Mouse (Mus musculus): ENCODE measurements around the gene Tepp. TPM values are rescaled to one million over a fixed set of nuclear protein-coding genes. Genes with fewer than 3 reads are reported as not detected.

The Tepp gene
- polyA plus RNA-seq, 1 experiment from 2014 or later = 0.51 TPM

DNA sequence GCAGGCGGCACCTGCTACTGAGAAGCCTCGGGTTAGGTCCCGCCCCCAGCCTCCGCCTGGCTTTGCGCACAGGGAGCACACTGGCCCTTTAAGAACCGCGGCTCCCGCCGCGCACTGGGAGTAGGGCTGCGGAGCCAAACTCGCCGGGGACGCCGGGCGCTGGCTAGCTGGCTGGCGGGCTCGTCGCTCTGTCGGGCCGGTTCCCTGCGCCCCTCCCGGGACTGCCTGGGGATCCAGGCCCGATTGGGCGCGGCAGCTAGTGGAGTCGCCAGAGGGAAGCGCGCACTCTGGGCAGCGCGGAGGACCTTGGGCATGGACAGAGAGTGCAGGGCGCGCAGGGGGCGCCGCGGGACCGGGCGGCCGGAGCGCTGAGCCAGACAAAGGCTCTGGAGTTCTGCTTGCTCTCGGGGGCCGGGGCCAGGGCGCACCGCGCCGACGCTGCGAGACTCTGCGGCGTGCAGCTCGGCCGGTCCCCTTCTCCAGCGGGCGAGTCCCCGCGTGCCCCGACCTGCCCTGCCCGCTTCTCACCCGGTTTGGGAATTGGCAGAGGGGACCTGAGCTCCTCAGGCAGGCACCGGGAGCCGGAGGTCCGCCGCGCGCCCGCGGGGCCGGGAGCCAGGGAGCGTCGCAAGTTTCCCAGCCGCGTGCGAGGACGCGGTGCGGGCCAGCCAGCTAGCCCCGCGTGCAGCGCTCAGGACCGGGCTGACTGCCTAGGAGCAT, 41.9 kb downstream of the Tepp start, which contains the start of gene Mmp15:
Gene Mmp15, plus strand, starts transcription at position 118 of the 720 bp plus-strand sequence.
- no peaks in the 10 kb centered on the region for H3K9me3 ChIP-seq (replicated peaks)
- H3K4me2 ChIP-seq (replicated peaks) = peak within 1 kb of the TSS; percentile 99
- H3K27me3 ChIP-seq = peaks cover 28% of the 10 kb centered on the region
- H3K4me3 ChIP-seq (replicated peaks) = peak within 1 kb of the TSS; percentile 72
- under 1% methylated on average over 80 of the region's 80 CpGs for WGBS
- H3K36me3 ChIP-seq = no peaks in the 10 kb centered on the region
- H3K4me1 ChIP-seq = peaks cover 41% of the 10 kb centered on the region
- peak within 1 kb of the TSS; percentile 59 for H3K9ac ChIP-seq
- ATAC-seq (ENCODE audit: insufficient number of reproducible peaks, low FRiP score, low TSS enrichment, low read depth) = peak; percentile 36; the same call in 1 of the 2 replicates
- H3K27ac ChIP-seq (replicated peaks) = peak within 1 kb of the TSS; percentile 55

- ATAC-seq (ENCODE audit: insufficient number of reproducible peaks, low FRiP score, low TSS enrichment, low read depth) = peak; percentile 32; the same call in 1 of the 2 replicates
- Histone ChIP-seq H3K9ac (peak overlapping the region; percentile 59), H3K36me3 (no peaks in the 10 kb centered on the region), H3K27ac (replicated peaks) (peak overlapping the region; percentile 55), H3K4me2 (replicated peaks) (peak overlapping the region; percentile 99), H3K4me1 (peaks cover 42% of the 10 kb centered on the region), H3K4me3 (replicated peaks) (peak overlapping the region; percentile 72), H3K9me3 (replicated peaks) (no peaks in the 10 kb centered on the region), H3K27me3 (peaks cover 28% of the 10 kb centered on the region)
- 4% methylated on average over 62 of the region's 62 CpGs for WGBS
Observed at GRCm38 (mm10) chr8:95352871-95353866, 42.8 kb downstream of the Tepp start.

GRCm38 (mm10) chr8:95354606-95355005, 44.2 kb downstream of the Tepp start:
- Histone ChIP-seq H3K4me1 (peaks cover 42% of the 10 kb centered on the region), H3K9ac (no peak overlapping the region), H3K9me3 (replicated peaks) (no peaks in the 10 kb centered on the region), H3K27me3 (peaks cover 28% of the 10 kb centered on the region), H3K36me3 (no peaks in the 10 kb centered on the region), H3K4me2 (replicated peaks) (no peak overlapping the region), H3K4me3 (replicated peaks) (no peak overlapping the region), H3K27ac (replicated peaks) (no peak overlapping the region)
- 82% methylated on average over 2 of the region's 2 CpGs for WGBS
- no peak for ATAC-seq (ENCODE audit: insufficient number of reproducible peaks, low FRiP score, low TSS enrichment, low read depth)

GRCm38 (mm10) chr8:95358550-95359411, 48.4 kb downstream of the Tepp start:
- Histone ChIP-seq H3K4me3 (replicated peaks) (no peak overlapping the region), H3K9ac (no peak overlapping the region), H3K4me2 (replicated peaks) (no peak overlapping the region), H3K27me3 (peaks cover 5% of the 10 kb centered on the region; the same call in 1 of the 2 replicates), H3K4me1 (peaks cover 25% of the 10 kb centered on the region), H3K9me3 (replicated peaks) (no peaks in the 10 kb centered on the region), H3K36me3 (no peaks in the 10 kb centered on the region), H3K27ac (replicated peaks) (no peak overlapping the region)
- 0 out of 2 replicates have a peak, but pooled peaks have one; percentile 17 for ATAC-seq (ENCODE audit: insufficient number of reproducible peaks, low FRiP score, low TSS enrichment, low read depth)
- 37% methylated on average over 7 of the region's 8 CpGs for WGBS

- H3K27me3 ChIP-seq = no peaks in the 10 kb centered on the region
- no peak for ATAC-seq (ENCODE audit: insufficient number of reproducible peaks, low FRiP score, low TSS enrichment, low read depth)
- H3K4me2 ChIP-seq (replicated peaks) = no peak overlapping the region
- no peak overlapping the region for H3K27ac ChIP-seq (replicated peaks)
- H3K9ac ChIP-seq = no peak overlapping the region
- peaks cover 24% of the 10 kb centered on the region; the same call in 1 of the 2 replicates for H3K4me1 ChIP-seq
- H3K9me3 ChIP-seq (replicated peaks) = no peaks in the 10 kb centered on the region
- no peak overlapping the region for H3K4me3 ChIP-seq (replicated peaks)
- 47% methylated on average over 7 of the region's 7 CpGs for WGBS
- no peaks in the 10 kb centered on the region for H3K36me3 ChIP-seq
Observed at GRCm38 (mm10) chr8:95360181-95361015, 50.0 kb downstream of the Tepp start.

DNA sequence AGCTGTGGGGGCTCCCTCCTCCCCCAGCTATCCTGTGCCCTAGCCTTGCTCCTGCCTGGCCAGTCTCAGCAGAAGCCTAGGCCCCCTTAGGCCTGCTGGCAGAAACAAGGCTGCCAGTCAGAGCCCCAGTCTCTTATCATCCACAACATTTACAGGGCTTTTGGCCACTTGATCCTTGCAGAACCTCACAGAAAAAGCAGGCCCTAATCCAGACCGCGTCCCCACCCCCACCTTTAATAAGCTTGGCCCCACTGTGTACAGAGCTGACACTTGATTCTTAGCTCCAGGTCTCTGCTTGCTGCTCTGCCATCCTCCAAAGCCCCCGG, 50.6 kb downstream of the Tepp start:
- H3K36me3 ChIP-seq = no peaks in the 10 kb centered on the region
- no peak overlapping the region for H3K4me2 ChIP-seq (replicated peaks)
- H3K27ac ChIP-seq (replicated peaks) = no peak overlapping the region
- no peak overlapping the region for H3K9ac ChIP-seq
- peaks cover 24% of the 10 kb centered on the region; the same call in 1 of the 2 replicates for H3K4me1 ChIP-seq
- H3K9me3 ChIP-seq (replicated peaks) = no peaks in the 10 kb centered on the region
- no peak overlapping the region for H3K4me3 ChIP-seq (replicated peaks)
- H3K27me3 ChIP-seq = no peaks in the 10 kb centered on the region
- no peak for ATAC-seq (ENCODE audit: insufficient number of reproducible peaks, low FRiP score, low TSS enrichment, low read depth)
- 48% methylated on average over 3 of the region's 3 CpGs for WGBS

DNA sequence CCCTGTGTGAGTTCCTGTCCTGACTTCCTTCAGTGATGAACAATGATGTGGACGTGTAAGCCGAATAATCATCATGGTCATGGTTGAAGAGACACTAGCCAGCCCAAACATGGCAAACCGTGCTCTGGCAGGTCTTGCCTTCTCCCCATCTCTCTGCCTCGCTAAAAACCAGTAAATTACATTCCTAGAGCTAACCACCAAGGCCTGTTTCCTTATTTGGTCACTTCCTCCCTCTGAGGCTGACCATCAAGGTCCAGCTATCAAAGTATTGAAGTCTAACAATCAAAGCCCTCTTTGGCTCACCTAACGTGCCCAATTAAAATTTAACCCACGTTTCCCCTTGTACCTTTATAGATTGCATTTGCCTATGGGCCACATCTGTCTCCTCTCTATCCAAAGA, 51.9 kb downstream of the Tepp start:
- H3K27ac ChIP-seq (replicated peaks) = no peak overlapping the region
- H3K9me3 ChIP-seq (replicated peaks) = no peaks in the 10 kb centered on the region
- H3K9ac ChIP-seq = no peak overlapping the region
- no peak overlapping the region for H3K4me2 ChIP-seq (replicated peaks)
- H3K27me3 ChIP-seq = no peaks in the 10 kb centered on the region
- H3K4me1 ChIP-seq = peaks cover 24% of the 10 kb centered on the region; the same call in 1 of the 2 replicates
- H3K36me3 ChIP-seq = no peaks in the 10 kb centered on the region
- no peak overlapping the region for H3K4me3 ChIP-seq (replicated peaks)
- ATAC-seq (ENCODE audit: insufficient number of reproducible peaks, low FRiP score, low TSS enrichment, low read depth) = no peak
- WGBS = 67% methylated on average over 6 of the region's 6 CpGs

GRCm38 (mm10) chr8:95363849-95364248, 53.5 kb downstream of the Tepp start:
- Histone ChIP-seq H3K4me1 (peaks cover 20% of the 10 kb centered on the region; the same call in 1 of the 2 replicates), H3K36me3 (no peaks in the 10 kb centered on the region), H3K27ac (replicated peaks) (no peak overlapping the region), H3K9me3 (replicated peaks) (no peaks in the 10 kb centered on the region), H3K4me3 (replicated peaks) (no peak overlapping the region), H3K27me3 (no peaks in the 10 kb centered on the region), H3K9ac (no peak overlapping the region), H3K4me2 (replicated peaks) (no peak overlapping the region)
- ATAC-seq (ENCODE audit: insufficient number of reproducible peaks, low FRiP score, low TSS enrichment, low read depth) = no peak
- 93% methylated on average over 2 of the region's 2 CpGs for WGBS

GRCm38 (mm10) chr8:95369581-95370326, 59.4 kb downstream of the Tepp start:
- no peaks in the 10 kb centered on the region for H3K9me3 ChIP-seq (replicated peaks)
- no peaks in the 10 kb centered on the region for H3K27me3 ChIP-seq
- peak overlapping the region; percentile 32 for H3K4me3 ChIP-seq (replicated peaks)
- ATAC-seq (ENCODE audit: insufficient number of reproducible peaks, low FRiP score, low TSS enrichment, low read depth) = peak; percentile 69
- H3K4me1 ChIP-seq = peaks cover 22% of the 10 kb centered on the region; the same call in 1 of the 2 replicates
- H3K9ac ChIP-seq = no peak overlapping the region
- peak overlapping the region; percentile 55 for H3K4me2 ChIP-seq (replicated peaks)
- H3K27ac ChIP-seq (replicated peaks) = no peak overlapping the region
- H3K36me3 ChIP-seq = no peaks in the 10 kb centered on the region
- WGBS = 44% methylated on average over 20 of the region's 20 CpGs
